Mouse (Mus musculus): Measurements from ENCODE around the gene Wdr64. TPM values are rescaled to one million over a fixed set of nuclear protein-coding genes. Genes with fewer than 3 reads are reported as not detected.
A peak's percentile ranks its signal among the peaks of the same experiment; 100 is the strongest.

Wdr64 gene
- polyA plus RNA-seq, 1 experiment from 2014 or later: not detected

- peak; percentile 56; the same call in 1 of the 2 replicates for TF ChIP-seq CTCF (IDR thresholded peaks at IDR 0.05; ENCODE audit: low read depth)
- no peak overlapping the region for H3K9ac ChIP-seq (ENCODE audit: low read depth, low read length)
- H3K36me3 ChIP-seq (ENCODE audit: insufficient read depth, low read length): no peaks in the 10 kb centered on the region
- no peak overlapping the region for H3K4me2 ChIP-seq (ENCODE audit: low read length)
- ATAC-seq (replicated peaks; ENCODE audit: low FRiP score, low read depth) (no peak), DNase-seq (ENCODE audit: low spot score) (peak; percentile 58)
- no peak overlapping the region for H3K4me3 ChIP-seq (replicated peaks; ENCODE audit: low read depth, low read length)
- 29% methylated on average over 1 of the region's 1 CpGs for WGBS
- no peaks in the 10 kb centered on the region for H3K9me3 ChIP-seq (replicated peaks; ENCODE audit: low read length)
- no peaks in the 10 kb centered on the region for H3K4me1 ChIP-seq (replicated peaks; ENCODE audit: insufficient read depth, low read length)
- no peaks in the 10 kb centered on the region for H3K27me3 ChIP-seq (ENCODE audit: insufficient read depth, low read length)
- H3K27ac ChIP-seq: no peak overlapping the region
Observed at GRCm38 (mm10) chr1:175671626-175672025, 26.8 kb upstream of the Wdr64 start.

GRCm38 (mm10) chr1:175673563-175674325 is 24.6 kb upstream of the Wdr64 start:
- no peak overlapping the region for H3K9ac ChIP-seq (ENCODE audit: low read depth, low read length)
- no peaks in the 10 kb centered on the region for H3K4me1 ChIP-seq (replicated peaks; ENCODE audit: insufficient read depth, low read length)
- no peak for TF ChIP-seq CTCF (IDR thresholded peaks at IDR 0.05; ENCODE audit: low read depth)
- H3K4me2 ChIP-seq (ENCODE audit: low read length): no peak overlapping the region
- WGBS: 73% methylated on average over 7 of the region's 7 CpGs
- no peak overlapping the region for H3K4me3 ChIP-seq (replicated peaks; ENCODE audit: low read depth, low read length)
- H3K9me3 ChIP-seq (replicated peaks; ENCODE audit: low read length): no peaks in the 10 kb centered on the region
- H3K36me3 ChIP-seq (ENCODE audit: insufficient read depth, low read length): no peaks in the 10 kb centered on the region
- DNase-seq (ENCODE audit: low spot score): no peak
- no peak overlapping the region for H3K27ac ChIP-seq
- ATAC-seq (replicated peaks; ENCODE audit: low FRiP score, low read depth): no peak
- H3K27me3 ChIP-seq (ENCODE audit: insufficient read depth, low read length): no peaks in the 10 kb centered on the region

GRCm38 (mm10) chr1:175675116-175675515 is 23.3 kb upstream of the Wdr64 start:
- no peaks in the 10 kb centered on the region for H3K36me3 ChIP-seq (ENCODE audit: insufficient read depth, low read length)
- WGBS: 64% methylated on average over 6 of the region's 6 CpGs
- no peaks in the 10 kb centered on the region for H3K4me1 ChIP-seq (replicated peaks; ENCODE audit: insufficient read depth, low read length)
- no peaks in the 10 kb centered on the region for H3K27me3 ChIP-seq (ENCODE audit: insufficient read depth, low read length)
- H3K4me3 ChIP-seq (replicated peaks; ENCODE audit: low read depth, low read length): no peak overlapping the region
- no peak overlapping the region for H3K27ac ChIP-seq
- H3K4me2 ChIP-seq (ENCODE audit: low read length): no peak overlapping the region
- TF ChIP-seq CTCF (IDR thresholded peaks at IDR 0.05; ENCODE audit: low read depth): no peak
- no peak for ATAC-seq (replicated peaks; ENCODE audit: low FRiP score, low read depth)
- no peaks in the 10 kb centered on the region for H3K9me3 ChIP-seq (replicated peaks; ENCODE audit: low read length)
- DNase-seq (ENCODE audit: low spot score): no peak
- H3K9ac ChIP-seq (ENCODE audit: low read depth, low read length): no peak overlapping the region

GRCm38 (mm10) chr1:175677459-175677858 is 20.9 kb upstream of the Wdr64 start:
- no peak overlapping the region for H3K9ac ChIP-seq (ENCODE audit: low read depth, low read length)
- TF ChIP-seq CTCF (IDR thresholded peaks at IDR 0.05; ENCODE audit: low read depth): no peak
- H3K27me3 ChIP-seq (ENCODE audit: insufficient read depth, low read length): no peaks in the 10 kb centered on the region
- no peak overlapping the region for H3K27ac ChIP-seq
- ATAC-seq (replicated peaks; ENCODE audit: low FRiP score, low read depth) (no peak), DNase-seq (ENCODE audit: low spot score) (no peak)
- H3K4me3 ChIP-seq (replicated peaks; ENCODE audit: low read depth, low read length): no peak overlapping the region
- no peaks in the 10 kb centered on the region for H3K36me3 ChIP-seq (ENCODE audit: insufficient read depth, low read length)
- H3K9me3 ChIP-seq (replicated peaks; ENCODE audit: low read length): no peaks in the 10 kb centered on the region
- no peak overlapping the region for H3K4me2 ChIP-seq (ENCODE audit: low read length)
- 75% methylated on average over 6 of the region's 6 CpGs for WGBS
- no peaks in the 10 kb centered on the region for H3K4me1 ChIP-seq (replicated peaks; ENCODE audit: insufficient read depth, low read length)

GRCm38 (mm10) chr1:175680995-175681394 is 17.4 kb upstream of the Wdr64 start:
- Histone ChIP-seq H3K4me1 (replicated peaks; ENCODE audit: insufficient read depth, low read length) (no peaks in the 10 kb centered on the region), H3K4me3 (replicated peaks; ENCODE audit: low read depth, low read length) (no peak overlapping the region), H3K27ac (no peak overlapping the region), H3K4me2 (ENCODE audit: low read length) (no peak overlapping the region), H3K9ac (ENCODE audit: low read depth, low read length) (no peak overlapping the region), H3K27me3 (ENCODE audit: insufficient read depth, low read length) (no peaks in the 10 kb centered on the region), H3K9me3 (replicated peaks; ENCODE audit: low read length) (no peaks in the 10 kb centered on the region), H3K36me3 (ENCODE audit: insufficient read depth, low read length) (no peaks in the 10 kb centered on the region)
- DNase-seq (ENCODE audit: low spot score) (no peak), ATAC-seq (replicated peaks; ENCODE audit: low FRiP score, low read depth) (no peak)
- whole genome bisulfite sequencing: 88% methylated on average over 6 of the region's 6 CpGs
- no peak for TF ChIP-seq CTCF (IDR thresholded peaks at IDR 0.05; ENCODE audit: low read depth)

GRCm38 (mm10) chr1:175691686-175692245 is 6.6 kb upstream of the Wdr64 start:
- H3K27me3 ChIP-seq (ENCODE audit: insufficient read depth, low read length): no peaks in the 10 kb centered on the region
- peak overlapping the region; percentile 80 for H3K9ac ChIP-seq (ENCODE audit: low read depth, low read length)
- peak overlapping the region; percentile 90 for H3K27ac ChIP-seq
- under 1% methylated on average over 22 of the region's 22 CpGs for WGBS
- ATAC-seq (replicated peaks; ENCODE audit: low FRiP score, low read depth): no peak
- H3K4me1 ChIP-seq (replicated peaks; ENCODE audit: insufficient read depth, low read length): peaks cover 14% of the 10 kb centered on the region
- TF ChIP-seq CTCF (IDR thresholded peaks at IDR 0.05; ENCODE audit: low read depth): no peak
- DNase-seq (ENCODE audit: low spot score): peak; percentile 37
- H3K4me2 ChIP-seq (ENCODE audit: low read length): peak overlapping the region; percentile 96
- H3K4me3 ChIP-seq (replicated peaks; ENCODE audit: low read depth, low read length): peak overlapping the region; percentile 80
- no peaks in the 10 kb centered on the region for H3K36me3 ChIP-seq (ENCODE audit: insufficient read depth, low read length)
- no peaks in the 10 kb centered on the region for H3K9me3 ChIP-seq (replicated peaks; ENCODE audit: low read length)
